In the genomic region with DNA sequence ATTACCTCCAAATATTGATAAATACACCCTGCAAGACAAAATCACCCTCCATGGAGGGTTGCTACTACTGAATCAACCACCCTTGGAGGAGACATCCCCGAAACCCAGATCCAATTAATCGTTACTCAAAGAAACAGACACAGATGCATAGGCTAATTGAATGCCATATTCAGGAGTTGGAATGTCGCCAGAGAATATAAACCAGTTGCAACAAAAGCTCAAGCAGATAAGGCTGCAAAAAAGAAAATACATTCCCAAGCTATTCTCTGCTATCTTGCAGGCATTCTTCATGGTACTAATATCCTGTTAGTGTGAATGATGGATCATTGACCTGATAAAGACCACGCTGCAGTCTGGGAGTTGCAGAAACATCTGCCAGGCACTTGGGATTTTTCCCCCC, we compare ENCODE assay signal across 24 mouse cellular contexts.
"Had no signal": no experiment of that assay in that cellular context is flagged by ENCODE, and none has a peak within 500 bp of the region (broad histone marks: within the 10 kb centered on the region; RNA-seq: fewer than 3 reads in every experiment).

No protein-coding gene starts in this region.

- H3K4me1 ChIP-seq: intestine, embryonic 15.5 days; liver, embryonic 13.5 days had no signal

- H3K4me2 ChIP-seq: heart, embryonic 12.5 days; hindbrain, embryonic 12.5 days; hindbrain, embryonic 14.5 days; intestine, embryonic 15.5 days; limb, embryonic 12.5 days; liver, embryonic 11.5 days; liver, embryonic 13.5 days had no signal

- H3K4me3 ChIP-seq: heart, embryonic 10.5 days; heart, embryonic 12.5 days; hindbrain, embryonic 10.5 days; hindbrain, embryonic 12.5 days; intestine, embryonic 15.5 days; layer of hippocampus, adult 2 months; left cerebral cortex, adult 2 months; limb, embryonic 10.5 days; limb, embryonic 12.5 days; liver, embryonic 13.5 days had no signal

- DNase-seq: gastrocnemius, postnatal 14 days; heart, adult 18-20 months; heart, postnatal 10 days; heart, postnatal 4 days; kidney, adult 18-20 months; kidney, adult 8-10 months; kidney, postnatal 10 days; kidney, postnatal 25 days; kidney, postnatal 4 days; liver; liver, embryonic 13.5 days had no signal

- ATAC-seq: inflammation-experienced regulatory T-cells, adult 6 months; intestine, embryonic 15.5 days; intestine, postnatal 0 days had no signal

- H3K9me3 ChIP-seq: heart, embryonic 10.5 days; heart, embryonic 12.5 days; hindbrain, embryonic 10.5 days; hindbrain, embryonic 12.5 days; intestine, embryonic 15.5 days; limb, embryonic 10.5 days; limb, embryonic 12.5 days; liver, embryonic 13.5 days had no signal

- H3K27me3 ChIP-seq: heart, embryonic 12.5 days; intestine, embryonic 15.5 days; limb, embryonic 12.5 days; liver, embryonic 13.5 days had no signal

- H3K36me3 ChIP-seq: heart, embryonic 10.5 days; heart, embryonic 12.5 days; hindbrain, embryonic 10.5 days; hindbrain, embryonic 12.5 days; intestine, embryonic 15.5 days; limb, embryonic 10.5 days; limb, embryonic 12.5 days; liver, embryonic 13.5 days had no signal

- H3K9ac ChIP-seq: heart, embryonic 12.5 days; hindbrain, embryonic 12.5 days; hindbrain, embryonic 14.5 days; intestine, embryonic 15.5 days; limb, embryonic 12.5 days; liver, embryonic 13.5 days had no signal

- H3K27ac ChIP-seq: heart, embryonic 10.5 days; hindbrain, embryonic 10.5 days; hindbrain, embryonic 12.5 days; intestine, embryonic 15.5 days; layer of hippocampus, adult 2 months; left cerebral cortex, adult 2 months; limb, embryonic 10.5 days; limb, embryonic 12.5 days; liver, embryonic 13.5 days had no signal
